Mouse (Mus musculus) myocyte (in vitro differentiated cells): ENCODE measurements at regions not wholly inside any gene's neighbourhood (a gene's known extent, or its start where the extent isn't known, plus 50 kb on each side); places are given as distances from the start of the nearest gene placed in this dataset.

Experiments
- CEBPB ChIP-seq: IDR thresholded peaks from 2 replicates; pipeline ENCODE4 v1.6.1; 2011; ENCODE audit warnings: mild to moderate bottlenecking, moderate library complexity; ENCODE audit not compliant: poor library complexity, insufficient read depth, severe bottlenecking
- E2F4 ChIP-seq: IDR thresholded peaks from one replicate; pipeline ENCODE4 v1.6.1; 2011; ENCODE audit warnings: mild to moderate bottlenecking, control low read depth, moderate library complexity; ENCODE audit not compliant: insufficient read depth
- MAX ChIP-seq: IDR thresholded peaks from one replicate; pipeline ENCODE4 v1.6.1; 2011; ENCODE audit warnings: low read depth, mild to moderate bottlenecking, control low read depth
- MYOD1 ChIP-seq, 3 experiments: IDR thresholded peaks; one replicate each; pipeline ENCODE4 v1.6.1; 2011; ENCODE audit warnings: control low read depth in 2 of 3, low read depth in 2 of 3, mild to moderate bottlenecking in 2 of 3, moderate library complexity in 1 of 3; ENCODE audit not compliant: insufficient read length in 2 of 3, control insufficient read depth in 1 of 3
- MYOG ChIP-seq, 3 experiments: IDR thresholded peaks; one replicate each; pipeline ENCODE4 v1.6.1; 2011; ENCODE audit warnings: control low read depth in 2 of 3, low read depth in 2 of 3, mild to moderate bottlenecking in 2 of 3; ENCODE audit not compliant: insufficient read length in 2 of 3, control insufficient read depth in 1 of 3, insufficient read depth in 1 of 3
- POLR2A ChIP-seq: IDR thresholded peaks from one replicate; pipeline ENCODE4 v1.6.1; 2011; ENCODE audit warnings: low read depth, mild to moderate bottlenecking, control low read depth, moderate library complexity; ENCODE audit not compliant: insufficient read length
- POLR2AphosphoS2 ChIP-seq: IDR thresholded peaks from one replicate; pipeline ENCODE4 v1.6.1; 2011; ENCODE audit warnings: low read depth, control low read depth; ENCODE audit not compliant: insufficient read length
- REST ChIP-seq: IDR thresholded peaks from one replicate; pipeline ENCODE4 v1.6.1; 2011; ENCODE audit warnings: mild to moderate bottlenecking, control low read depth, moderate library complexity; ENCODE audit not compliant: insufficient read depth, insufficient read length
- SRF ChIP-seq: IDR thresholded peaks from one replicate; pipeline ENCODE4 v1.6.1; 2011; ENCODE audit warnings: low read depth; ENCODE audit not compliant: control insufficient read depth, insufficient read length
- TCF12 ChIP-seq: IDR thresholded peaks from one replicate; pipeline ENCODE4 v1.6.1; 2011; ENCODE audit warnings: mild to moderate bottlenecking, control low read depth; ENCODE audit not compliant: poor library complexity, insufficient read depth, severe bottlenecking
- USF1 ChIP-seq: IDR thresholded peaks from one replicate; pipeline ENCODE4 v1.6.1; 2011; ENCODE audit warnings: low read depth, mild to moderate bottlenecking, control low read depth, moderate library complexity

DNA sequence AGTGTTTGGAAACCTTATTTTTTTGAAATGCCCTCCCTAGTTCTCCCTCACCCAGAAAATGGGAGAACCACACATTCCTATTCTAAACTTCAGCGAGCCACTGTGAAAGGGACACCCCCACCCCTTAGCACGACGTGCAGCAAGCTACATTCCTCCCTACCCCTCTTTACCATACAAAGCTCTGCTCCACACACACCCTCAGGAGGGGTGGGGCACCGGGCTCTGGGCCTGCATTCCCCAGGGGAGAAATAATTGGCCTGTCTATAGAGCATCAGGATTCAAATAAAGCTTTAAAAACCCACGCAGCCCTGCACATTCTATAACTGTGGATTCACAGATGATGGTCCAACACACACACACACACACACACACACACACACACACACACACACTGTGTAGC lies 163.6 kb downstream of the H2al1j start:
- no peak for TF ChIP-seq CEBPB
- TF ChIP-seq POLR2A, result no peak
- TF ChIP-seq TCF12, result no peak
- TF ChIP-seq MAX, result no peak
- TF ChIP-seq E2F4, result no peak
- TF ChIP-seq MYOG (IDR thresholded peaks at IDR 0.05; ENCODE audit: control insufficient read depth in 1 of 3, insufficient read depth in 1 of 3, insufficient read length in 2 of 3, low read depth in 2 of 3), result no peak
- TF ChIP-seq SRF, result no peak
- TF ChIP-seq MYOD1 (IDR thresholded peaks at IDR 0.05; ENCODE audit: control insufficient read depth in 1 of 3, insufficient read length in 2 of 3, low read depth in 2 of 3), result no peak
- no peak for TF ChIP-seq POLR2AphosphoS2
- TF ChIP-seq USF1, result no peak
- no peak for TF ChIP-seq REST
